ENCODE assay signal across 15 mouse cellular contexts in genomic region chr5:67100564-67101394, GRCm38 (mm10). TPM values are rescaled to one million over a fixed set of nuclear protein-coding genes. Genes with fewer than 3 reads are reported as not detected.
DNase-seq lines count a peak whose midpoint lies in the region; ATAC-seq lines count a peak whose summit lies in the region.
"Had no signal": no experiment of that assay in that cellular context is flagged by ENCODE, and none has a peak within 500 bp of the region (broad histone marks: within the 10 kb centered on the region; RNA-seq: fewer than 3 reads in every experiment).

No protein-coding gene starts in this region.

- no peak overlapping the region for H3K9ac ChIP-seq in liver, embryonic 11.5 days (ENCODE audit: low read depth, low read length)
- H3K9ac ChIP-seq in liver, embryonic 12.5 days = no peak overlapping the region
- H3K9ac ChIP-seq in intestine, embryonic 16.5 days (ENCODE audit: low read depth, low read length) = no peak overlapping the region
- H3K9ac ChIP-seq: forebrain, embryonic 13.5 days; kidney, embryonic 15.5 days; liver, embryonic 13.5 days had no signal

- H3K4me3 ChIP-seq in liver, embryonic 11.5 days (ENCODE audit: low read depth, low read length) = no peak overlapping the region
- no peak overlapping the region for H3K4me3 ChIP-seq in liver, embryonic 12.5 days
- H3K4me3 ChIP-seq in intestine, embryonic 16.5 days (ENCODE audit: low read length) = no peak overlapping the region
- H3K4me3 ChIP-seq: forebrain, embryonic 13.5 days; kidney, embryonic 15.5 days; liver, embryonic 13.5 days; myocyte had no signal

- peaks cover 96% of the 10 kb centered on the region for H3K27me3 ChIP-seq in liver, embryonic 11.5 days (replicated peaks; ENCODE audit: control insufficient read depth, insufficient read depth, low read length)
- peaks cover 98% of the 10 kb centered on the region for H3K27me3 ChIP-seq in liver, embryonic 12.5 days (replicated peaks)
- peaks cover 74% of the 10 kb centered on the region for H3K27me3 ChIP-seq in intestine, embryonic 16.5 days (replicated peaks; ENCODE audit: control insufficient read depth, insufficient read depth, low read length)

- 3% methylated on average over 34 of the region's 34 CpGs for WGBS in liver, embryonic 11.5 days
- 3% methylated on average over 34 of the region's 34 CpGs for whole genome bisulfite sequencing in liver, embryonic 12.5 days (ENCODE audit: insufficient replicate concordance)
- 3% methylated on average over 34 of the region's 34 CpGs for WGBS in intestine, embryonic 16.5 days

- no peaks in the 10 kb centered on the region; the same call in 1 of the 2 replicates for H3K4me1 ChIP-seq in liver, embryonic 11.5 days (replicated peaks; ENCODE audit: control insufficient read depth, insufficient read depth, low read length)
- peaks cover 8% of the 10 kb centered on the region; the same call in 1 of the 2 replicates for H3K4me1 ChIP-seq in liver, embryonic 12.5 days
- H3K4me1 ChIP-seq in intestine, embryonic 16.5 days (ENCODE audit: control insufficient read depth, insufficient read depth, low read length) = peaks cover 6% of the 10 kb centered on the region; the same call in 1 of the 2 replicates

- no peaks in the 10 kb centered on the region for H3K36me3 ChIP-seq in liver, embryonic 11.5 days (ENCODE audit: control insufficient read depth, insufficient read depth, low read length)
- H3K36me3 ChIP-seq in liver, embryonic 12.5 days = no peaks in the 10 kb centered on the region
- no peaks in the 10 kb centered on the region for H3K36me3 ChIP-seq in intestine, embryonic 16.5 days (ENCODE audit: control insufficient read depth, insufficient read depth, low read length)
- H3K36me3 ChIP-seq: G1E; kidney, embryonic 15.5 days; liver, embryonic 13.5 days had no signal

- peak; percentile 2 to 22 for DNase-seq in cerebellum, postnatal 25 days
- no peak for DNase-seq in cerebellum, adult 18-20 months
- peak; percentile 37 for DNase-seq in liver, embryonic 11.5 days (ENCODE audit: low spot score)
- peak; percentile 49 for DNase-seq in embryo, embryonic 10 days (ENCODE audit: low spot score)
- DNase-seq in spleen, postnatal 4 days (ENCODE audit: low spot score in 2 of 2) = no peak
- no peak for DNase-seq in frontal cortex, postnatal 10 days (ENCODE audit: low spot score in 2 of 2)
- DNase-seq: liver, embryonic 13.5 days; lung, postnatal 36 days had no signal

- H3K27ac ChIP-seq in liver, embryonic 11.5 days (ENCODE audit: low read depth, low read length) = no peak overlapping the region
- H3K27ac ChIP-seq in liver, embryonic 12.5 days = no peak overlapping the region
- H3K27ac ChIP-seq in intestine, embryonic 16.5 days (ENCODE audit: low read length) = no peak overlapping the region
- H3K27ac ChIP-seq: forebrain, embryonic 13.5 days; kidney, embryonic 15.5 days; liver, embryonic 13.5 days had no signal

- no peaks in the 10 kb centered on the region for H3K9me3 ChIP-seq in liver, embryonic 11.5 days (ENCODE audit: control insufficient read depth, low read length)
- no peaks in the 10 kb centered on the region for H3K9me3 ChIP-seq in liver, embryonic 12.5 days (replicated peaks)
- no peaks in the 10 kb centered on the region for H3K9me3 ChIP-seq in intestine, embryonic 16.5 days (ENCODE audit: control insufficient read depth, low read length)
- H3K9me3 ChIP-seq: forebrain, embryonic 13.5 days; kidney, embryonic 15.5 days; liver, embryonic 13.5 days had no signal

- ATAC-seq in liver, embryonic 11.5 days (replicated peaks; ENCODE audit: low FRiP score) = no peak
- no peak for ATAC-seq in liver, embryonic 12.5 days
- peak; percentile 33; the same call in 1 of the 2 replicates for ATAC-seq in intestine, embryonic 16.5 days

- no peak overlapping the region for H3K4me2 ChIP-seq in liver, embryonic 11.5 days
- H3K4me2 ChIP-seq in liver, embryonic 12.5 days = no peak overlapping the region
- H3K4me2 ChIP-seq in intestine, embryonic 16.5 days (ENCODE audit: low read depth, low read length) = no peak overlapping the region
- H3K4me2 ChIP-seq: forebrain, embryonic 13.5 days; kidney, embryonic 15.5 days; liver, embryonic 13.5 days had no signal

RNA-seq across cellular contexts. Expression of gene Phox2b, which starts 1.7 kb away (rescaled TPM):
- 0.70 and 0.84 TPM in 2 replicates for polyA plus RNA-seq in liver, embryonic 11.5 days (2014; fragmentation: Nextera tagmentation; extraction: Ambion mirVana)
- 0.37 TPM in 1 of 2 replicates, not detected in the other for polyA plus RNA-seq in liver, embryonic 12.5 days (2016; fragmentation: Nextera tagmentation; extraction: Ambion mirVana)
- 13.8 and 15.9 TPM in 2 replicates for polyA plus RNA-seq in intestine, embryonic 16.5 days (2015; fragmentation: Nextera tagmentation; extraction: Ambion mirVana)
- polyA plus RNA-seq: cortical plate, adult 2 months; forebrain, embryonic 13.5 days; G1E; myocyte had no signal

Comparison
In these comparisons a context has a peak if more than half of its experiments do, and no peak if none do; other contexts are left out.
1. DNase-seq: peak in cerebellum, postnatal 25 days (2 of 2), liver, embryonic 11.5 days (single experiment) and embryo, embryonic 10 days (single experiment); none in cerebellum, adult 18-20 months (0 of 2), spleen, postnatal 4 days (0 of 2) and frontal cortex, postnatal 10 days (0 of 2).